Mouse (Mus musculus) neutrophil, adult 59 days (primary cell): Measurements from ENCODE around the gene Gm15023. TPM values are rescaled to one million over a fixed set of nuclear protein-coding genes. Genes with fewer than 3 reads are reported as not detected.

Source experiments
- total RNA-seq, 2 experiments: library from RNA; stranded (reverse); gene quantifications; 1 replicate in 1 of 2; 2 replicates in 1 of 2; pipeline ENCODE4 v1.2.4; 2023

The Gm15023 gene
- total RNA-seq: not detected

GRCm38 (mm10) chrX:135177532-135177931 lies at the start of gene Gm15023:
TSS of gene Gm15023 (minus strand) at chrX:135177632.

GRCm38 (mm10) chrX:135210436-135211221 lies 33.2 kb upstream of the Gm15023 start, which contains the start of gene Tceal6:
TSS of gene Tceal6 (minus strand) at chrX:135210687.

Other genes with a start within 250 kb of the Gm15023 start
- gene Nxf2, start 212.9 kb downstream of the Gm15023 start, total RNA-seq: under 1 TPM in 1 of 2 experiments, not detected in 1; 0.22 TPM
- 1 to 10 TPM; 3.0 to 3.4 TPM for gene Zmat1, start 168.4 kb downstream of the Gm15023 start, total RNA-seq
- gene Tceal6, start 33.1 kb upstream of the Gm15023 start, total RNA-seq: not detected
- gene Pramel3, start 124.7 kb upstream of the Gm15023 start, total RNA-seq: not detected
- not detected for gene Gm5128, start 195.7 kb upstream of the Gm15023 start, total RNA-seq